Mouse (Mus musculus): Measurements from ENCODE around the gene Clec2g.

GRCm38 (mm10) chr6:128992753-128993152 lies 58.6 kb downstream of the Clec2g start:
- TF ChIP-seq HCFC1 (IDR thresholded peaks at IDR 0.05; ENCODE audit: borderline replicate concordance, insufficient read depth, low read length) (no peak), MAFK (IDR thresholded peaks at IDR 0.05; ENCODE audit: insufficient read depth, low read depth, low read length) (no peak), ZNF384 (IDR thresholded peaks at IDR 0.05; ENCODE audit: low read depth, low read length) (no peak)

All from ES-E14 (cell line).